Mouse (Mus musculus) midbrain, embryonic 15.5 days (tissue): Measurements from ENCODE around the gene Cox11. TPM values are rescaled to one million over a fixed set of nuclear protein-coding genes. Genes with fewer than 3 reads are reported as not detected.

ENCODE experiments used
- ATAC-seq: fragments of 200-750 bp; cut with Nextera tagmentation; replicated peaks from 2 replicates; pipeline ENCODE4 v1.8.0; 2017; ENCODE audit warnings: moderate TSS enrichment
- H3K27ac ChIP-seq: fragments of 300-500 bp; sonication (generic); 2 replicates; pipeline ENCODE4 v1.5.1; 2015; ENCODE audit warnings: mild to moderate bottlenecking, inconsistent platforms
- H3K27me3 ChIP-seq: fragments of 300-500 bp; sonication (generic); replicated peaks from 2 replicates; pipeline ENCODE4 v1.6.1; 2015; ENCODE audit warnings: inconsistent platforms
- H3K36me3 ChIP-seq: fragments of 300-500 bp; sonication (generic); replicated peaks from 2 replicates; pipeline ENCODE4 v1.6.1; 2015; ENCODE audit warnings: inconsistent platforms
- H3K4me1 ChIP-seq: fragments of 300-500 bp; sonication (generic); 2 replicates; pipeline ENCODE4 v1.6.1; 2015; ENCODE audit warnings: inconsistent platforms
- H3K4me2 ChIP-seq: fragments of 300-500 bp; sonication (generic); 2 replicates; pipeline ENCODE4 v1.6.1; 2015; ENCODE audit warnings: inconsistent platforms, mild to moderate bottlenecking, moderate library complexity
- H3K4me3 ChIP-seq: fragments of 300-500 bp; sonication (generic); 2 replicates; pipeline ENCODE4 v1.5.1; 2015; ENCODE audit warnings: mild to moderate bottlenecking, inconsistent platforms
- H3K9ac ChIP-seq: fragments of 300-500 bp; sonication (generic); 2 replicates; pipeline ENCODE4 v1.6.1; 2015; ENCODE audit warnings: mild to moderate bottlenecking, inconsistent platforms
- H3K9me3 ChIP-seq: fragments of 300-500 bp; sonication (generic); 2 replicates; pipeline ENCODE4 v1.6.1; 2016; ENCODE audit warnings: inconsistent platforms
- WGBS: fragments of 180-500 bp; shearing (Covaris S2); methylation state at CpG from one replicate; pipeline ENCODE4 v1.1.7; 2015; ENCODE audit warnings: mixed read lengths; 5-methylcytosine and 5-hydroxymethylcytosine counted together
- polyA plus RNA-seq: library from polyadenylated mRNA; unstranded; fragments of >200 nt; fragmentation: Nextera tagmentation; extraction: Ambion mirVana; gene quantifications from 2 replicates; pipeline ENCODE4 v1.2.1, GENCODE M21; 2015

The Cox11 gene
- polyA plus RNA-seq, 1 experiment from 2014 or later: 45.3 TPM

GRCm38 (mm10) chr11:90634661-90635060 lies 3.3 kb upstream of the Cox11 start:
- H3K4me2 ChIP-seq: no peak overlapping the region
- no peaks in the 10 kb centered on the region for H3K9me3 ChIP-seq
- no peaks in the 10 kb centered on the region for H3K36me3 ChIP-seq
- H3K27me3 ChIP-seq: no peaks in the 10 kb centered on the region
- H3K4me3 ChIP-seq: no peak overlapping the region
- WGBS: 88% methylated on average over 3 of the region's 3 CpGs
- no peak for ATAC-seq
- no peak overlapping the region for H3K27ac ChIP-seq
- peaks cover 23% of the 10 kb centered on the region for H3K4me1 ChIP-seq
- no peak overlapping the region for H3K9ac ChIP-seq

GRCm38 (mm10) chr11:90638312-90638830 lies 398 bp downstream of the Cox11 start:
- 0% methylated on average over 52 of the region's 54 CpGs for WGBS
- H3K4me1 ChIP-seq: peaks cover 33% of the 10 kb centered on the region

GRCm38 (mm10) chr11:90649777-90650176 lies 11.8 kb downstream of the Cox11 start:
- H3K4me2 ChIP-seq: no peak overlapping the region
- no peak for ATAC-seq
- H3K36me3 ChIP-seq: peaks cover 31% of the 10 kb centered on the region
- no peaks in the 10 kb centered on the region for H3K4me1 ChIP-seq
- H3K27ac ChIP-seq: no peak overlapping the region
- no peak overlapping the region for H3K9ac ChIP-seq
- 92% methylated on average over 6 of the region's 6 CpGs for WGBS
- no peaks in the 10 kb centered on the region for H3K27me3 ChIP-seq
- H3K9me3 ChIP-seq: no peaks in the 10 kb centered on the region
- H3K4me3 ChIP-seq: no peak overlapping the region

More at GRCm38 (mm10) chr11:90638312-90638830, 398 bp downstream of the Cox11 start:
- H3K4me3 ChIP-seq: peak overlapping the region; percentile 82
- peak overlapping the region; percentile 94 for H3K9ac ChIP-seq
- peak overlapping the region; percentile 59 for H3K4me2 ChIP-seq
- H3K9me3 ChIP-seq: no peaks in the 10 kb centered on the region
- no peaks in the 10 kb centered on the region; the same call in 1 of the 2 replicates for H3K36me3 ChIP-seq
- peak overlapping the region; percentile 96 for H3K27ac ChIP-seq
- no peaks in the 10 kb centered on the region for H3K27me3 ChIP-seq
- peak; percentile 79 for ATAC-seq

GRCm38 (mm10) chr11:90650231-90650885 lies 12.4 kb downstream of the Cox11 start:
- no peak overlapping the region for H3K27ac ChIP-seq
- H3K9ac ChIP-seq: no peak overlapping the region
- H3K27me3 ChIP-seq: no peaks in the 10 kb centered on the region
- no peak overlapping the region for H3K4me3 ChIP-seq
- H3K4me1 ChIP-seq: no peaks in the 10 kb centered on the region
- 80% methylated on average over 9 of the region's 9 CpGs for WGBS
- no peak for ATAC-seq
- no peak overlapping the region for H3K4me2 ChIP-seq
- no peaks in the 10 kb centered on the region for H3K9me3 ChIP-seq
- peaks cover 25% of the 10 kb centered on the region for H3K36me3 ChIP-seq

GRCm38 (mm10) chr11:90652603-90653002 lies 14.6 kb downstream of the Cox11 start:
- ATAC-seq: no peak
- WGBS: 90% methylated on average over 4 of the region's 4 CpGs
- H3K9ac ChIP-seq: no peak overlapping the region
- no peaks in the 10 kb centered on the region for H3K4me1 ChIP-seq
- no peaks in the 10 kb centered on the region for H3K27me3 ChIP-seq
- H3K4me3 ChIP-seq: no peak overlapping the region
- H3K36me3 ChIP-seq: peaks cover 19% of the 10 kb centered on the region
- no peaks in the 10 kb centered on the region for H3K9me3 ChIP-seq
- no peak overlapping the region for H3K4me2 ChIP-seq
- H3K27ac ChIP-seq: no peak overlapping the region

GRCm38 (mm10) chr11:90657527-90657926 lies 19.6 kb downstream of the Cox11 start:
- WGBS: 86% methylated on average over 12 of the region's 12 CpGs
- Histone ChIP-seq H3K4me1 (no peaks in the 10 kb centered on the region), H3K4me2 (no peak overlapping the region), H3K9ac (no peak overlapping the region), H3K27me3 (no peaks in the 10 kb centered on the region), H3K27ac (no peak overlapping the region), H3K4me3 (no peak overlapping the region), H3K9me3 (no peaks in the 10 kb centered on the region), H3K36me3 (peaks cover 6% of the 10 kb centered on the region; the same call in 1 of the 2 replicates)
- ATAC-seq: no peak

GRCm38 (mm10) chr11:90660662-90661061 lies 22.7 kb downstream of the Cox11 start:
- no peak overlapping the region for H3K4me3 ChIP-seq
- no peak for ATAC-seq
- H3K4me1 ChIP-seq: peaks cover 25% of the 10 kb centered on the region
- H3K9ac ChIP-seq: no peak overlapping the region
- H3K4me2 ChIP-seq: no peak overlapping the region
- H3K9me3 ChIP-seq: no peaks in the 10 kb centered on the region
- WGBS: 93% methylated on average over 4 of the region's 4 CpGs
- H3K27me3 ChIP-seq: no peaks in the 10 kb centered on the region
- peaks cover 6% of the 10 kb centered on the region; the same call in 1 of the 2 replicates for H3K36me3 ChIP-seq
- H3K27ac ChIP-seq: no peak overlapping the region

- H3K9ac ChIP-seq: no peak overlapping the region
- ATAC-seq: 0 out of 2 replicates have a peak, but pooled peaks have one; percentile 6
Measured at GRCm38 (mm10) chr11:90663052-90663451, 25.1 kb downstream of the Cox11 start.

GRCm38 (mm10) chr11:90663618-90664297 lies 25.8 kb downstream of the Cox11 start:
- Histone ChIP-seq H3K4me2 (no peak overlapping the region), H3K4me3 (no peak overlapping the region), H3K36me3 (no peaks in the 10 kb centered on the region), H3K27ac (peak overlapping the region; percentile 45; the same call in 1 of the 2 replicates), H3K27me3 (no peaks in the 10 kb centered on the region), H3K4me1 (peaks cover 28% of the 10 kb centered on the region), H3K9ac (no peak overlapping the region), H3K9me3 (no peaks in the 10 kb centered on the region)
- WGBS: 15% methylated on average over 5 of the region's 5 CpGs
- peak; percentile 75 for ATAC-seq

More at GRCm38 (mm10) chr11:90663052-90663451, 25.1 kb downstream of the Cox11 start:
- H3K27me3 ChIP-seq: no peaks in the 10 kb centered on the region
- H3K4me1 ChIP-seq: peaks cover 28% of the 10 kb centered on the region
- no peaks in the 10 kb centered on the region for H3K36me3 ChIP-seq
- H3K4me3 ChIP-seq: no peak overlapping the region
- H3K4me2 ChIP-seq: no peak overlapping the region
- no peaks in the 10 kb centered on the region for H3K9me3 ChIP-seq
- WGBS: 80% methylated on average over 3 of the region's 3 CpGs
- H3K27ac ChIP-seq: peak overlapping the region; percentile 45

- Histone ChIP-seq H3K36me3 (no peaks in the 10 kb centered on the region), H3K27me3 (no peaks in the 10 kb centered on the region), H3K4me3 (no peak overlapping the region), H3K4me1 (peaks cover 28% of the 10 kb centered on the region), H3K4me2 (no peak overlapping the region), H3K9ac (no peak overlapping the region), H3K9me3 (no peaks in the 10 kb centered on the region), H3K27ac (peak overlapping the region; percentile 45; the same call in 1 of the 2 replicates)
- WGBS: 32% methylated on average over 8 of the region's 8 CpGs
- 0 out of 2 replicates have a peak, but pooled peaks have one; percentile 6 for ATAC-seq
Measured at GRCm38 (mm10) chr11:90664345-90664986, 26.5 kb downstream of the Cox11 start.

- Histone ChIP-seq H3K27me3 (no peaks in the 10 kb centered on the region), H3K4me3 (no peak overlapping the region), H3K4me2 (no peak overlapping the region), H3K9me3 (no peaks in the 10 kb centered on the region), H3K27ac (0 out of 2 replicates have a peak overlapping the region, but pooled peaks have one; percentile 45), H3K9ac (no peak overlapping the region), H3K36me3 (no peaks in the 10 kb centered on the region), H3K4me1 (peaks cover 28% of the 10 kb centered on the region)
- no peak for ATAC-seq
- 10% methylated on average over 6 of the region's 6 CpGs for WGBS
Measured at GRCm38 (mm10) chr11:90665161-90665560, 27.2 kb downstream of the Cox11 start.

GRCm38 (mm10) chr11:90666144-90666757 lies 28.3 kb downstream of the Cox11 start:
- no peaks in the 10 kb centered on the region for H3K36me3 ChIP-seq
- peaks cover 28% of the 10 kb centered on the region for H3K4me1 ChIP-seq
- no peak overlapping the region for H3K4me3 ChIP-seq
- H3K9me3 ChIP-seq: no peaks in the 10 kb centered on the region
- no peak overlapping the region for H3K4me2 ChIP-seq
- no peak overlapping the region for H3K9ac ChIP-seq
- H3K27ac ChIP-seq: no peak overlapping the region
- 72% methylated on average over 3 of the region's 3 CpGs for WGBS
- no peaks in the 10 kb centered on the region for H3K27me3 ChIP-seq
- ATAC-seq: no peak
